Mouse (Mus musculus) embryonic fibroblast, embryonic 13.5 days (primary cell): ENCODE measurements around the gene Mrm3.

Experiments
- CTCF ChIP-seq: IDR thresholded peaks from 2 replicates; pipeline ENCODE4 v1.5.1; 2011; ENCODE audit warnings: mild to moderate bottlenecking, control low read depth, low read length, moderate library complexity, borderline replicate concordance; ENCODE audit not compliant: insufficient read depth
- POLR2A ChIP-seq: IDR thresholded peaks from 2 replicates; pipeline ENCODE4 v1.6.1; 2011; ENCODE audit warnings: low read depth, mild to moderate bottlenecking, control low read depth, low read length, moderate library complexity

DNA sequence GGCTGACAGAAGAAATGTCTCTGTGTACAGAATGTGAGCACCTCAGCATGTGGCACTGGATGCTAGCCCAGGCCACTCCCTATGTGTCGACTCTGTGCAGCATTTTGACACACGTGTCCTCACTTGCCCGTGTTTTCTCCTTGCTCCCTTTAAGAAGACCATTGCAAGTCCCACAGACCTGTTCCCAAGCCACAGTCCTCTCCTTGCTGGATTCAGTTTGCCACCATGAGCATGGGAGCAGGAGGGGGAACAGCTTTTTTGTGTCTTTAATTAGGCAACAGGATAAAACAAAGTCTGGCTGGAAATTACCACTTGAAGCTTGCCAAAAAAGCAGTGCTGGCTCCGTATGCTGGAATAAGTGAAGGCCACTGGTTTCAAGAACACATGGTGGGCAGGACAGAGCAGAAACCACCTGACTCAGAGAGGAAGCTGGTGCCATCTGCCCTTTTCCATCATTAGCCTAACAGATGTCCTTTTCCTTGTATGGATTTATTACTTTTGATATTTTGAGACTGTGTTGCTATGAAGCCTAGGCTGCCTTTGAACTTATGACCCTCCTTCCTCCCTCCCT, 12.0 kb downstream of the Mrm3 start:
- TF ChIP-seq POLR2A (no peak), CTCF (no peak)
